Mouse (Mus musculus) heart, adult 8-10 months (tissue): Measurements from ENCODE around the gene Atp1a4. TPM values are rescaled to one million over a fixed set of nuclear protein-coding genes. Genes with fewer than 3 reads are reported as not detected.

Experiments
- DNase-seq: peaks from one replicate; pipeline ENCODE4 v3.0.0; 2022; ENCODE audit warnings: low spot score
- total RNA-seq, 4 experiments: library from RNA; stranded (reverse); gene quantifications; 2 replicates each; pipeline ENCODE4 v1.2.4; 2022

The Atp1a4 gene
- total RNA-seq, 4 experiments from 2014 or later = not detected

- DNase-seq = no peak
These were observed 60.4 kb downstream of the Atp1a4 start for GRCm38 (mm10) chr1:172197851-172198250.

GRCm38 (mm10) chr1:172197146-172197545, 61.1 kb downstream of the Atp1a4 start:
- no peak for DNase-seq

GRCm38 (mm10) chr1:172194435-172194834, 63.8 kb downstream of the Atp1a4 start:
- no peak for DNase-seq

- DNase-seq = no peak
These were observed 66.0 kb downstream of the Atp1a4 start for GRCm38 (mm10) chr1:172192217-172192616.

GRCm38 (mm10) chr1:172191578-172191977, 66.6 kb downstream of the Atp1a4 start:
- no peak for DNase-seq

- DNase-seq = no peak
These were observed 69.3 kb downstream of the Atp1a4 start for GRCm38 (mm10) chr1:172188891-172189290.

GRCm38 (mm10) chr1:172186401-172187289, 71.6 kb downstream of the Atp1a4 start:
- no peak for DNase-seq

- no peak for DNase-seq
These were observed 74.3 kb downstream of the Atp1a4 start for GRCm38 (mm10) chr1:172183915-172184314.

GRCm38 (mm10) chr1:172183056-172183455, 75.2 kb downstream of the Atp1a4 start:
- DNase-seq = no peak

GRCm38 (mm10) chr1:172181777-172182176, 76.4 kb downstream of the Atp1a4 start:
- DNase-seq = no peak

- no peak for DNase-seq
These were observed 77.3 kb downstream of the Atp1a4 start for GRCm38 (mm10) chr1:172180881-172181280.

GRCm38 (mm10) chr1:172179102-172179501, 79.1 kb downstream of the Atp1a4 start:
- no peak for DNase-seq

GRCm38 (mm10) chr1:172177791-172178190, 80.4 kb downstream of the Atp1a4 start:
- no peak for DNase-seq

Other genes with a start within 250 kb of the Atp1a4 start
- gene Vangl2, start 230.0 kb downstream of the Atp1a4 start, total RNA-seq = 1 to 10 TPM in 2 of 4 experiments, under 1 TPM in 2; 0.86 to 1.7 (median 1.1) TPM
- not detected for gene Nhlh1, start 200.8 kb downstream of the Atp1a4 start, total RNA-seq
- 100 to 1,000 TPM; 103 to 115 (median 113) TPM for gene Copa, start 175.9 kb downstream of the Atp1a4 start, total RNA-seq
- gene Ncstn, start 175.6 kb downstream of the Atp1a4 start, total RNA-seq = 10 to 100 TPM; 42.1 to 47.9 (median 44.0) TPM
- gene Pex19, start 131.7 kb downstream of the Atp1a4 start, total RNA-seq = 100 to 1,000 TPM; 108 to 144 (median 125) TPM
- gene Dcaf8, start 110.3 kb downstream of the Atp1a4 start, total RNA-seq = 100 to 1,000 TPM; 120 to 132 (median 125) TPM
- 10 to 100 TPM; 41.7 to 74.1 (median 60.0) TPM for gene Pea15a, start 51.6 kb downstream of the Atp1a4 start, total RNA-seq
- gene Casq1, start 38.5 kb downstream of the Atp1a4 start, total RNA-seq = 1 to 10 TPM; 2.5 to 6.9 (median 3.7) TPM
- 10 to 100 TPM in 3 of 4 experiments, 1 to 10 TPM in 1; 9.8 to 12.2 (median 11.5) TPM for gene Igsf8, start 3.2 kb upstream of the Atp1a4 start, total RNA-seq
- 100 to 1,000 TPM; 457 to 541 (median 497) TPM for gene Atp1a2, start 39.6 kb upstream of the Atp1a4 start, total RNA-seq
- not detected for gene Kcnj9, start 70.9 kb upstream of the Atp1a4 start, total RNA-seq
- gene Kcnj10, start 82.8 kb upstream of the Atp1a4 start, total RNA-seq = under 1 TPM; 0.11 to 0.23 (median 0.16) TPM
- gene Pigm, start 118.1 kb upstream of the Atp1a4 start, total RNA-seq = 1 to 10 TPM; 3.1 to 4.2 (median 3.6) TPM
- gene Slamf9, start 216.9 kb upstream of the Atp1a4 start, total RNA-seq = 1 to 10 TPM in 2 of 4 experiments, under 1 TPM in 2; 0.27 to 2.3 (median 1.1) TPM
- gene Igsf9, start 223.4 kb upstream of the Atp1a4 start, total RNA-seq = under 1 TPM; 0.12 to 0.87 (median 0.78) TPM
- gene Tagln2, start 241.6 kb upstream of the Atp1a4 start, total RNA-seq = 10 to 100 TPM; 37.8 to 77.3 (median 50.1) TPM